Mouse (Mus musculus) heart, postnatal 0 days (tissue): ENCODE results near the gene Pip5k1b. TPM values are rescaled to one million over a fixed set of nuclear protein-coding genes. Genes with fewer than 3 reads are reported as not detected.

Experiments
- ATAC-seq: fragments of 200-750 bp; cut with Nextera tagmentation; 2 replicates; pipeline ENCODE4 v1.8.0; 2017; ENCODE audit warnings: low read depth, moderate number of reproducible peaks, moderate library complexity; ENCODE audit not compliant: insufficient read depth
- DNase-seq: peaks from one replicate; pipeline ENCODE4 v3.0.0-alpha.2; 2016; ENCODE audit warnings: low spot score
- H3K27ac ChIP-seq: fragments of 300-500 bp; sonication (generic); 2 replicates; pipeline ENCODE4 v1.5.1; 2014; ENCODE audit warnings: low read depth, mild to moderate bottlenecking
- H3K27me3 ChIP-seq: fragments of 300-500 bp; sonication (generic); 2 replicates; pipeline ENCODE4 v1.6.1; 2014; ENCODE audit warnings: low read length, mixed read lengths; ENCODE audit not compliant: control insufficient read depth, insufficient read depth
- H3K36me3 ChIP-seq: fragments of 300-500 bp; sonication (generic); replicated peaks from 2 replicates; pipeline ENCODE4 v1.6.1; 2014; ENCODE audit warnings: low read length, mixed read lengths; ENCODE audit not compliant: control insufficient read depth, insufficient read depth
- H3K4me1 ChIP-seq: fragments of 300-500 bp; sonication (generic); 2 replicates; pipeline ENCODE4 v1.6.1; 2014; ENCODE audit warnings: antibody characterized with exemption; ENCODE audit not compliant: control insufficient read depth, insufficient read depth
- H3K4me2 ChIP-seq: fragments of 300-500 bp; sonication (generic); 2 replicates; pipeline ENCODE4 v1.6.1; 2014; ENCODE audit warnings: low read depth, mild to moderate bottlenecking, low read length, moderate library complexity
- H3K4me3 ChIP-seq: fragments of 300-500 bp; sonication (generic); 2 replicates; pipeline ENCODE4 v1.5.1; 2014; ENCODE audit warnings: low read depth, low read length
- H3K9ac ChIP-seq: fragments of 300-500 bp; sonication (generic); replicated peaks from 2 replicates; pipeline ENCODE4 v1.6.1; 2014; ENCODE audit warnings: low read depth, low read length, mixed read lengths
- H3K9me3 ChIP-seq: fragments of 300-500 bp; sonication (generic); replicated peaks from 2 replicates; pipeline ENCODE4 v1.6.1; 2016; ENCODE audit warnings: low read length; ENCODE audit not compliant: control insufficient read depth
- CTCF ChIP-seq: IDR thresholded peaks from 2 replicates; pipeline ENCODE4 v1.5.1; 2016; ENCODE audit warnings: antibody characterized with exemption, control low read depth, low read depth
- EP300 ChIP-seq: IDR thresholded peaks from 2 replicates; pipeline ENCODE4 v1.6.1; 2016; ENCODE audit warnings: antibody characterized with exemption, low read depth
- WGBS: fragments of 180-500 bp; shearing (Covaris S2); extraction: QIAGEN DNeasy Blood & Tissue Kit; methylation state at CpG from one replicate; pipeline ENCODE4 v1.1.7; 2014; 5-methylcytosine and 5-hydroxymethylcytosine counted together
- polyA plus RNA-seq: library from polyadenylated mRNA; unstranded; fragments of >200 nt; fragmentation: Nextera tagmentation; extraction: Ambion mirVana; gene quantifications from 2 replicates; pipeline ENCODE4 v1.2.1, GENCODE M21; 2015
- total RNA-seq: library from RNA; depleted of rRNA; stranded (reverse); fragments of >200 nt; gene quantifications from 2 replicates; pipeline ENCODE4 v1.2.3, GENCODE M21; 2014; ENCODE audit warnings: low replicate concordance

The Pip5k1b gene
- total and polyA plus RNA-seq, 2 experiments from 2014 or later: 14.0 to 19.2 TPM

GRCm38 (mm10) chr19:24403245-24403644, 152.4 kb downstream of the Pip5k1b start:
- peak overlapping the region; percentile 86 for H3K27ac ChIP-seq
- H3K9me3 ChIP-seq: no peaks in the 10 kb centered on the region
- 42% methylated on average over 6 of the region's 6 CpGs for WGBS
- no peaks in the 10 kb centered on the region for H3K27me3 ChIP-seq
- ATAC-seq: peak; percentile 87
- H3K4me1 ChIP-seq: peaks cover 15% of the 10 kb centered on the region; the same call in 1 of the 2 replicates
- no peak overlapping the region for H3K9ac ChIP-seq
- no peak for TF ChIP-seq EP300
- TF ChIP-seq CTCF: no peak
- no peak overlapping the region for H3K4me2 ChIP-seq
- H3K36me3 ChIP-seq: no peaks in the 10 kb centered on the region
- no peak overlapping the region for H3K4me3 ChIP-seq
- DNase-seq: peak; percentile 74

- no peak overlapping the region for H3K4me3 ChIP-seq
- WGBS: 70% methylated on average over 2 of the region's 2 CpGs
- no peak overlapping the region for H3K9ac ChIP-seq
- no peaks in the 10 kb centered on the region for H3K9me3 ChIP-seq
- H3K27ac ChIP-seq: no peak overlapping the region
- 0 out of 2 replicates have a peak, but pooled peaks cover 5% of the 10 kb centered on the region for H3K36me3 ChIP-seq
- H3K27me3 ChIP-seq: no peaks in the 10 kb centered on the region
- ATAC-seq (no peak), DNase-seq (no peak)
- TF ChIP-seq CTCF (no peak), EP300 (no peak)
- no peaks in the 10 kb centered on the region for H3K4me1 ChIP-seq
- no peak overlapping the region for H3K4me2 ChIP-seq
These were observed 161.8 kb downstream of the Pip5k1b start for GRCm38 (mm10) chr19:24393920-24394319.

GRCm38 (mm10) chr19:24391519-24392251, 164.0 kb downstream of the Pip5k1b start:
- no peak for ATAC-seq
- WGBS: 85% methylated on average over 9 of the region's 9 CpGs

GRCm38 (mm10) chr19:24386956-24387865, 168.5 kb downstream of the Pip5k1b start:
- ATAC-seq: no peak
- no peaks in the 10 kb centered on the region for H3K9me3 ChIP-seq
- H3K4me2 ChIP-seq: no peak overlapping the region

More at GRCm38 (mm10) chr19:24391519-24392251, 164.0 kb downstream of the Pip5k1b start:
- Histone ChIP-seq H3K27ac (no peak overlapping the region), H3K4me3 (no peak overlapping the region), H3K4me2 (no peak overlapping the region), H3K9ac (no peak overlapping the region), H3K9me3 (no peaks in the 10 kb centered on the region), H3K36me3 (peaks cover 8% of the 10 kb centered on the region; the same call in 1 of the 2 replicates), H3K4me1 (no peaks in the 10 kb centered on the region), H3K27me3 (no peaks in the 10 kb centered on the region)
- no peak for DNase-seq
- no peak for TF ChIP-seq CTCF
- TF ChIP-seq EP300: no peak

GRCm38 (mm10) chr19:24378470-24378869, 177.2 kb downstream of the Pip5k1b start:
- peak; percentile 51; the same call in 1 of the 2 replicates for ATAC-seq

More at GRCm38 (mm10) chr19:24386956-24387865, 168.5 kb downstream of the Pip5k1b start:
- Histone ChIP-seq H3K9ac (no peak overlapping the region), H3K27me3 (no peaks in the 10 kb centered on the region), H3K4me3 (no peak overlapping the region), H3K27ac (no peak overlapping the region), H3K36me3 (peaks cover 3% of the 10 kb centered on the region; the same call in 1 of the 2 replicates), H3K4me1 (no peaks in the 10 kb centered on the region)
- TF ChIP-seq CTCF: no peak
- TF ChIP-seq EP300: no peak
- DNase-seq: no peak
- 74% methylated on average over 22 of the region's 22 CpGs for WGBS

More at GRCm38 (mm10) chr19:24378470-24378869, 177.2 kb downstream of the Pip5k1b start:
- Histone ChIP-seq H3K27me3 (no peaks in the 10 kb centered on the region), H3K4me1 (peaks cover 9% of the 10 kb centered on the region; the same call in 1 of the 2 replicates), H3K9ac (no peak overlapping the region), H3K27ac (no peak overlapping the region), H3K4me3 (no peak overlapping the region), H3K9me3 (no peaks in the 10 kb centered on the region), H3K36me3 (peaks cover 19% of the 10 kb centered on the region), H3K4me2 (peak overlapping the region; percentile 25)
- no peak for DNase-seq
- WGBS: 16% methylated on average over 6 of the region's 6 CpGs
- TF ChIP-seq CTCF: no peak
- TF ChIP-seq EP300: no peak
